Mouse (Mus musculus): ENCODE measurements around the gene Uhmk1. TPM values are rescaled to one million over a fixed set of nuclear protein-coding genes. Genes with fewer than 3 reads are reported as not detected.
"Not testable (repeated sequence)": the region's sequence is repeated elsewhere in the genome, so short reads cannot be mapped to it uniquely, and the experiment has no call there.

Uhmk1 gene
- total RNA-seq (2021) = 10 to 100 TPM; 10.2 to 10.4 TPM
- long read RNA-seq, experiment 1 = 0 reads
- long read RNA-seq, experiment 2, full-length matches to known transcripts = 1 of 6 reads
- long read RNA-seq, experiment 2, partial matches to known transcripts = 1 of 6 reads
- long read RNA-seq, experiment 2, other reads (novel, unspliced or antisense) = 4 of 6 reads

GRCm38 (mm10) chr1:170214757-170215522 is at the start of gene Uhmk1:
Gene Uhmk1, minus strand, starts transcription at chr1:170215397.
- DNase-seq = peak; percentile 92
- intact Hi-C loops (cut with DNase I; ENCODE audit: low total_unique reads) = loop anchor here (10.0 kb wide), 1 partner anchor 390 kb away; no protein-coding TSS in a partner anchor

- intact Hi-C loops (cut with DNase I; ENCODE audit: low total_unique reads) = no loop called here
- peak; percentile 84 for DNase-seq
Measured at GRCm38 (mm10) chr1:170255560-170255910, 40.3 kb upstream of the Uhmk1 start.

GRCm38 (mm10) chr1:170254893-170255559 is 39.8 kb upstream of the Uhmk1 start:
- intact Hi-C loops (cut with DNase I; ENCODE audit: low total_unique reads) = no loop called here
- DNase-seq = no peak

GRCm38 (mm10) chr1:170245016-170245415 is 29.8 kb upstream of the Uhmk1 start:
- DNase-seq = no peak
- intact Hi-C loops (cut with DNase I; ENCODE audit: low total_unique reads) = no loop called here

- intact Hi-C loops (cut with DNase I; ENCODE audit: low total_unique reads); DNase-seq: not testable (repeated sequence)
Measured at GRCm38 (mm10) chr1:170232688-170233087, 17.5 kb upstream of the Uhmk1 start, which contains the start of gene Sh2d1b2. Gene Sh2d1b2, plus strand, starts transcription at chr1:170232749.

GRCm38 (mm10) chr1:170223276-170223675 is 8.1 kb upstream of the Uhmk1 start:
- intact Hi-C loops (cut with DNase I; ENCODE audit: low total_unique reads) = no loop called here
- DNase-seq = no peak

- DNase-seq = no peak
- intact Hi-C loops (cut with DNase I; ENCODE audit: low total_unique reads) = no loop called here
Measured at GRCm38 (mm10) chr1:170220351-170220750, 5.2 kb upstream of the Uhmk1 start.

- no peak for DNase-seq
- intact Hi-C loops (cut with DNase I; ENCODE audit: low total_unique reads) = loop anchor here (10.0 kb wide), 1 partner anchor 387 kb away; no protein-coding TSS in a partner anchor
Measured at GRCm38 (mm10) chr1:170218091-170218884, 3.1 kb upstream of the Uhmk1 start.

GRCm38 (mm10) chr1:170215590-170215989 is 393 bp upstream of the Uhmk1 start:
- no peak for DNase-seq
- intact Hi-C loops (cut with DNase I; ENCODE audit: low total_unique reads) = loop anchor here (10.0 kb wide), 1 partner anchor 389 kb away; no protein-coding TSS in a partner anchor

- intact Hi-C loops (cut with DNase I; ENCODE audit: low total_unique reads) = loop anchor here (10.0 kb wide), 1 partner anchor 390 kb away; no protein-coding TSS in a partner anchor
- no peak for DNase-seq
Measured at GRCm38 (mm10) chr1:170214383-170214756, 827 bp downstream of the Uhmk1 start.

GRCm38 (mm10) chr1:170213181-170213879 is 1.9 kb downstream of the Uhmk1 start:
- no peak for DNase-seq
- intact Hi-C loops (cut with DNase I; ENCODE audit: low total_unique reads) = loop anchor here (10.0 kb wide), 1 partner anchor 391 kb away; no protein-coding TSS in a partner anchor

GRCm38 (mm10) chr1:170206395-170206794 is 8.8 kb downstream of the Uhmk1 start:
- intact Hi-C loops (cut with DNase I; ENCODE audit: low total_unique reads) = no loop called here

GRCm38 (mm10) chr1:170200379-170200778 is 14.8 kb downstream of the Uhmk1 start:
- DNase-seq = peak; percentile 14
- intact Hi-C loops (cut with DNase I; ENCODE audit: low total_unique reads) = no loop called here

More at GRCm38 (mm10) chr1:170206395-170206794, 8.8 kb downstream of the Uhmk1 start:
- DNase-seq = no peak

GRCm38 (mm10) chr1:170196211-170196610 is 19.0 kb downstream of the Uhmk1 start:
- intact Hi-C loops (cut with DNase I; ENCODE audit: low total_unique reads) = no loop called here
- no peak for DNase-seq

GRCm38 (mm10) chr1:170191925-170192324 is 23.3 kb downstream of the Uhmk1 start:
- no peak for DNase-seq
- intact Hi-C loops (cut with DNase I; ENCODE audit: low total_unique reads) = no loop called here

- DNase-seq = no peak
- intact Hi-C loops (cut with DNase I; ENCODE audit: low total_unique reads) = no loop called here
Measured at GRCm38 (mm10) chr1:170190225-170190624, 25.0 kb downstream of the Uhmk1 start.

GRCm38 (mm10) chr1:170188601-170189000 is 26.6 kb downstream of the Uhmk1 start:
- intact Hi-C loops (cut with DNase I; ENCODE audit: low total_unique reads) = no loop called here
- peak; percentile 68 for DNase-seq

- no peak for DNase-seq
- intact Hi-C loops (cut with DNase I; ENCODE audit: low total_unique reads) = no loop called here
Measured at GRCm38 (mm10) chr1:170186531-170186930, 28.7 kb downstream of the Uhmk1 start.

GRCm38 (mm10) chr1:170185137-170185536 is 30.1 kb downstream of the Uhmk1 start:
- no peak for DNase-seq

More at GRCm38 (mm10) chr1:170185137-170185536, 30.1 kb downstream of the Uhmk1 start:
- intact Hi-C loops (cut with DNase I; ENCODE audit: low total_unique reads) = no loop called here
